Mouse (Mus musculus) hindbrain, postnatal 0 days (tissue): ENCODE data around the gene Cant1. TPM values are rescaled to one million over a fixed set of nuclear protein-coding genes. Genes with fewer than 3 reads are reported as not detected.

ENCODE experiments used
- ATAC-seq: fragments of 200-750 bp; cut with Nextera tagmentation; 2 replicates; pipeline ENCODE4 v1.8.0; 2017; ENCODE audit warnings: mild to moderate bottlenecking, moderate TSS enrichment, moderate library complexity
- DNase-seq: peaks from one replicate; pipeline ENCODE4 v3.0.0-alpha.2; 2015; ENCODE audit warnings: low spot score
- H3K27ac ChIP-seq: fragments of 300-500 bp; sonication (generic); 2 replicates; pipeline ENCODE4 v1.5.1; 2014; ENCODE audit warnings: mild to moderate bottlenecking
- H3K27me3 ChIP-seq: fragments of 300-500 bp; sonication (generic); 2 replicates; pipeline ENCODE4 v1.6.1; 2014; ENCODE audit warnings: low read length, mixed read lengths; ENCODE audit not compliant: insufficient read depth
- H3K36me3 ChIP-seq: fragments of 300-500 bp; sonication (generic); 2 replicates; pipeline ENCODE4 v1.6.1; 2014; ENCODE audit warnings: low read length, mixed read lengths; ENCODE audit not compliant: insufficient read depth
- H3K4me1 ChIP-seq: fragments of 300-500 bp; sonication (generic); 2 replicates; pipeline ENCODE4 v1.6.1; 2014; ENCODE audit warnings: antibody characterized with exemption, low read length, mixed read lengths; ENCODE audit not compliant: insufficient read depth
- H3K4me2 ChIP-seq: fragments of 300-500 bp; sonication (generic); 2 replicates; pipeline ENCODE4 v1.6.1; 2014; ENCODE audit warnings: low read depth, mild to moderate bottlenecking, low read length, moderate library complexity, mixed read lengths
- H3K4me3 ChIP-seq: fragments of 300-500 bp; sonication (generic); 2 replicates; pipeline ENCODE4 v1.5.1; 2014; ENCODE audit warnings: low read length
- H3K9ac ChIP-seq: fragments of 300-500 bp; sonication (generic); replicated peaks from 2 replicates; pipeline ENCODE4 v1.6.1; 2014; ENCODE audit warnings: mild to moderate bottlenecking, low read length, moderate library complexity, mixed read lengths
- H3K9me3 ChIP-seq: fragments of 300-500 bp; sonication (generic); 2 replicates; pipeline ENCODE4 v1.6.1; 2016; ENCODE audit warnings: low read length, mixed read lengths
- CTCF ChIP-seq: IDR thresholded peaks from 2 replicates; pipeline ENCODE4 v1.5.1; 2016; ENCODE audit warnings: antibody characterized with exemption, control low read depth, low read depth
- WGBS: fragments of 180-500 bp; shearing (Covaris S2); extraction: QIAGEN DNeasy Blood & Tissue Kit; methylation state at CpG from one replicate; pipeline ENCODE4 v1.1.7; 2014; 5-methylcytosine and 5-hydroxymethylcytosine counted together
- polyA plus RNA-seq: library from polyadenylated mRNA; unstranded; fragments of >200 nt; fragmentation: Nextera tagmentation; extraction: Ambion mirVana; gene quantifications from 2 replicates; pipeline ENCODE4 v1.2.1, GENCODE M21; 2015
- total RNA-seq: library from RNA; depleted of rRNA; stranded (reverse); fragments of >200 nt; gene quantifications from 2 replicates; pipeline ENCODE4 v1.2.3, GENCODE M21; 2014

The Cant1 gene
- total and polyA plus RNA-seq, 2 experiments from 2014 or later = 25.8 to 47.9 TPM

DNA sequence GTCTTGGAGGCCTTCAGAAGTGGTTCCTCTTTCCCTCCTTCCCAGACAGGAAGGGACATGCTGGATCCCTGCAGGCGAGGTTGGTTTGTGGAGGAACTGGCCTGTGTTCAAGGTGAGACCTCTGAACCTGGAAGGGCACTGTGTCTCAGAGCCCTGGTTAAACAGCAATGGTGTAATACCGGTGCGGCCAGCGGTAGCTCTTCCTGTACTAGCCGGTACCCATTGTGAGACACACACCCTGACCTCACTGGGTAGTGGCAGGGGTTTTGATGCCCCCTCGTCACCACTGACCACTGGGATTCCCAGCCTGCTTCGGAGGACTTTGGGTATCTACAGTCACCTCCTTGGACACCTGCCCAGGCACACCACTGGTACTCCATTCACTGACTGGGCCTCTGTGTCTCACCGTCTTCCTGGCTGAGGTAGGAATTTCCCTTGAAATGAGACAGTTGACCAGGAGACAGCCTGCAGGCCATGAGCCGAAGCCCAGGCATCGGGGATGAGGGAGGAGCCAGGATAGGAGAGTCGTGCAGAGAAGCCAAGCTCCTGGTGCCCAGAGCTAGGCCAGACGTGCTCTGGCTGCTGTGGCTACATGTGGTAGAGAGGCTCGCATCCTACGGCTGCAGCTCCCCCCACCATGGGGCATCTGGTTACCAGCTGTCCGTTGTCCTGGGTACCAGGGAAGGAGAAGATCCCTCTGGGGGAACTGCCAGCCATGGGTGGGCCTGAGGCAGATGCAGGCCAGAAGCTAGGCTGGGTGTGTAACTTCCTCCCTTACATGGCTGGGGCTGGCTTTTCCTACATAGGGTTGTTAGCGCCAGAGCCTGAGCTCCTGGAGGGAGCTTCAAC, 12.4 kb upstream of the Cant1 start:
- peaks cover 13% of the 10 kb centered on the region for H3K4me1 ChIP-seq
- H3K36me3 ChIP-seq = no peaks in the 10 kb centered on the region
- no peaks in the 10 kb centered on the region for H3K27me3 ChIP-seq
- 64% methylated on average over 16 of the region's 16 CpGs for WGBS
- ATAC-seq (no peak), DNase-seq (no peak)
- H3K4me3 ChIP-seq = no peak overlapping the region
- H3K4me2 ChIP-seq = no peak overlapping the region
- H3K27ac ChIP-seq = no peak overlapping the region
- H3K9ac ChIP-seq = no peak overlapping the region
- no peak for TF ChIP-seq CTCF
- no peaks in the 10 kb centered on the region for H3K9me3 ChIP-seq

DNA sequence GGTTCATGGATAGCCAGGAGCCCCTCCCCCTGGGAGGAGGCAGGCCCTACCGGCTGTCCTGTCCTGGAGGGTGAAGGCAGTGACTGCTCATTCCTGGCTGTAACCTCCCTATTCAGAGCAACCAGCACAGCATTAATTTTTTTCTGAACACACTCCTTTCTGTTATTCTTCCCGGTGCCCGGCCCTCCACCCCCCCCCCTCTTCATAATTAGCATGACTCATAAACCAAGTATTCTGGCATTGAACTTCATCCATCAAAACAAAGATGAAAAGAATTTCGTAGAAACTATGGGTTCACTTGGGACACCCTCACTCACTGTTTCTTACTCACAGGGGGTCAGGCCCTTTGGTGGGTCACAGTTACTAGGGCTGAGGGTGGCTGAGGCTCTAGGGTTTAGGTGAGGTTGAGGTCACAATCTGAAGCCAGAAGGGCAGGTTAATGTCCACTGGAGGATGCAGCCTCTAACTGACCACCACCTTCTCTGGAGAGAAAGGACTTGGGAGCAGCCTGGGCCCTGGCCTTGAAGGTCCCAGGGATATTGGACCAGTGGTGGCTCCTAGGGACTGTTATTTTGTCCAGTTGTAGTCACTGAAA, 11.5 kb upstream of the Cant1 start:
- no peak for DNase-seq
- Histone ChIP-seq H3K27me3 (no peaks in the 10 kb centered on the region), H3K9ac (no peak overlapping the region), H3K36me3 (no peaks in the 10 kb centered on the region), H3K27ac (no peak overlapping the region), H3K4me1 (peaks cover 12% of the 10 kb centered on the region), H3K9me3 (no peaks in the 10 kb centered on the region), H3K4me2 (no peak overlapping the region), H3K4me3 (no peak overlapping the region)
- WGBS = 25% methylated on average over 4 of the region's 4 CpGs
- TF ChIP-seq CTCF = no peak
- no peak for ATAC-seq

DNA sequence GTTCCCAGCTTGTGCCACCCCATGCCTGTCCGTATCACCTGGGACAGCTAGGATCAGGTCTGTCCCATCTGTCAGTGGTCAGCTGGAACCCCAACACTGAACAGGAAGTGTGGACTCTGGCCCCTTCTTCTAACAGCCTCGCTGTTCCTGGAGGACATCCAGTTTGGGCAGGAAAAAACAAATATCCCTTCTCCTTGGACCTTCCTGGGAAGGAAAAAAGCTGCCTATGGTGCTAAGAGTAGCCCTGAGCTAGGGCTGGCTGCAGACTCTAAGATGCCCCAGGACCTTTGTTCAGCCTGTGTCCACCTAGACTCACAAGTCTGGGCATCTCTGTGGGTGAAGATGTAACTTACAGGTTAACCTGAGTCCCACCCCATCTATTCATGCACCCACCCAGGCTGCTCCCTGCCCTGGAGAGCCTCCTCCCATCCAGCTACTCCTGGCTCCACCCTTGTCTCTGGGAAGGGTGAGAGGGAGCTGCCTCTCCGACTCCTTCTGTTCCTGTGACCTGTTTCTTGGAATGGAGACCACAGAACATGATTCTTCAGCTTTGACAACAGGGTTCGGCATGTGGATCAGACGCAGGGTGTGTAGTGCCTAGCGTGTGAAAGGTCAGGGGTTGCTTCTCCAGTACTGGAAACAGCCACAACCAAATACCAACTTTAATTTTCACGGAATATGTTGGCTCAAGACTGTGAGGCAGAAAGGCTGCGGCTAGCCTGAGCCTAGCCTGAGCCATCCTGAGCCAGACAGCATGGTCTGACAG, 10.2 kb upstream of the Cant1 start:
- no peak for TF ChIP-seq CTCF
- WGBS = 60% methylated on average over 8 of the region's 8 CpGs
- Histone ChIP-seq H3K4me1 (peaks cover 12% of the 10 kb centered on the region), H3K27ac (peak overlapping the region; percentile 32; the same call in 1 of the 2 replicates), H3K9me3 (no peaks in the 10 kb centered on the region), H3K9ac (no peak overlapping the region), H3K4me2 (peak overlapping the region; percentile 45), H3K36me3 (no peaks in the 10 kb centered on the region), H3K4me3 (peak overlapping the region; percentile 17), H3K27me3 (no peaks in the 10 kb centered on the region)
- ATAC-seq = no peak
- DNase-seq = no peak

DNA sequence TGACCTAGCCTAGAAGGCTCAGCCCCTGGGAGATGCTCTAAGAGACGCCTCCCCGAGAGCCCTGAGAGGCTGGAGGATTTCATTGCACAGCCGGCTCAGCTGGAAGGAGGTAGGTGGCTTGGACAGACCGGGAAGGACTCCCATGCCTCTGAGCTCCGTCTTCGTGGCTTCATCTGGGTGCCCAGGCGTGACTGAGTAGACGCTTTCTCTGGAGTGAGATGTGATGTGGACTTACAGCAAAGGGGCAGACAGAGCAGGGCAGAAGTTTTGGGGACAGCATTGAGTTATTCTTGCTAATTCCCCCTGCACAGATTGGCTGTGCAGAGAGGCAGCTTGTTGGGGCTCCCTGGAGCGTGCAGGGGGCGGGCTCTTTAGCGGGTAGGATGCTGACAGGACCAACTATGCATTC, 9.6 kb upstream of the Cant1 start:
- no peak for TF ChIP-seq CTCF
- H3K27me3 ChIP-seq = no peaks in the 10 kb centered on the region
- 0 out of 2 replicates have a peak overlapping the region, but pooled peaks have one; percentile 25 for H3K9ac ChIP-seq
- H3K9me3 ChIP-seq = no peaks in the 10 kb centered on the region
- peak overlapping the region; percentile 17 for H3K4me3 ChIP-seq
- H3K4me1 ChIP-seq = peaks cover 13% of the 10 kb centered on the region
- H3K27ac ChIP-seq = peak overlapping the region; percentile 32; the same call in 1 of the 2 replicates
- no peaks in the 10 kb centered on the region for H3K36me3 ChIP-seq
- WGBS = 7% methylated on average over 11 of the region's 11 CpGs
- DNase-seq (no peak), ATAC-seq (no peak)
- peak overlapping the region; percentile 45 for H3K4me2 ChIP-seq

DNA sequence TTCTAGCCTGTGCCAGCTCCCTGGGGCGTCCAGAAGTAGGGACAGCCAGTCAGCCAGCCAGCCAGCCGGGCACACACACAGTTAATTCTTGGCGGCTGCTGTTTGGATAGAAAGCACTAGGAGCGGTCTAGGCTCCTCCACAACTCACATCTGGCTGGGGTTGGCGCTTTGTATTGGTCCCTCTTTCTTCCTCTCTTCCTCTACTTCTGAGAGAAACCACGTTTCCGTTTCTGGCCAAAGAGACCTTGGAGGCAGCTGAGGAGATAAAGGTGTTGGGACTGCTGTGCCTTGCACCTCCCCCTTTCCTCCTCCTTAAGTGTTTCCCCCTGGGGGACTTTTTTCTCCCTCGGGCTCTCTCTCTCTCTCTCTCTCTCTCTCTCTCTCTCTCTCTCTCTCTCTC, 9.1 kb upstream of the Cant1 start, which contains the start of gene C1qtnf1:
TSS of gene C1qtnf1 (plus strand) at position 218 of the 400 bp plus-strand sequence.
- no peak for ATAC-seq
- WGBS = 3% methylated on average over 8 of the region's 8 CpGs

DNA sequence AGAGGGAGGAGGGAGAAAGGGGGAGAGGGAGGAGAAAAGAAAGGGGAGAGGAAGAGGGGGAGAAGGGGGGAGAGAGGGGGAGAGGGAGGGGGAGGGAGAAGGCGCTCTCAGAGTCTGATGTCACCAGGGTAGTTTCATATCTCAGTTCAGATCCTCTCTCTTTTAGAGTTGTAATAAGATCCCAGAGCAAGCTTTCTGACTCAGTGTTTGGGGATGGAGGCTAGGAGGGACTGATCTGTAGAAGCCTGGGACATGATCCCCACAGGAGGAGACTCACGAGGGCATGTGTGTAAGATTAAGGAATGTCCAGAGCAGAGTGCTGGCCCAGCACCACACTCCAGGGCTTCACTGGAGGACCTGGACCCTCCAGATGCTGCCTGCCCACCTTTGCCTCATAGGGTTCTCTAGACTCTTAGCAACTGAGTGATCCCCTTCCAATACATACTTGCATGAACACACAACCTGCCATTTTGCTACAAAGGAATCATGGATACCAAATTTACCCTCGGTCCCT, 8.4 kb upstream of the Cant1 start:
- WGBS = 45% methylated on average over 3 of the region's 3 CpGs
- H3K9ac ChIP-seq = no peak overlapping the region
- H3K27me3 ChIP-seq = no peaks in the 10 kb centered on the region

More for the DNA sequence above, 9.1 kb upstream of the Cant1 start, which contains the start of gene C1qtnf1:
- H3K36me3 ChIP-seq = no peaks in the 10 kb centered on the region
- peak within 1 kb of the TSS; percentile 45 for H3K4me2 ChIP-seq
- peaks cover 10% of the 10 kb centered on the region for H3K4me1 ChIP-seq
- peak within 1 kb of the TSS; percentile 17 for H3K4me3 ChIP-seq
- no peaks in the 10 kb centered on the region for H3K27me3 ChIP-seq
- no peaks in the 10 kb centered on the region for H3K9me3 ChIP-seq
- peak; percentile 15; the same call in 1 of the 2 replicates for TF ChIP-seq CTCF
- peak; percentile 50 for DNase-seq
- H3K27ac ChIP-seq = peak within 1 kb of the TSS; percentile 32; the same call in 1 of the 2 replicates
- H3K9ac ChIP-seq = 0 out of 2 replicates have a peak within 1 kb of the TSS, but pooled peaks have one; percentile 25

More for the DNA sequence above, 8.4 kb upstream of the Cant1 start:
- no peak overlapping the region for H3K4me3 ChIP-seq
- DNase-seq (no peak), ATAC-seq (no peak)
- no peaks in the 10 kb centered on the region for H3K36me3 ChIP-seq
- TF ChIP-seq CTCF = no peak
- H3K9me3 ChIP-seq = no peaks in the 10 kb centered on the region
- peaks cover 10% of the 10 kb centered on the region for H3K4me1 ChIP-seq
- H3K4me2 ChIP-seq = peak overlapping the region; percentile 45; the same call in 1 of the 2 replicates
- H3K27ac ChIP-seq = no peak overlapping the region; the same call in 1 of the 2 replicates
